Mouse (Mus musculus) embryonic facial prominence, embryonic 15.5 days (tissue): ENCODE measurements around the gene Syce2. TPM values are rescaled to one million over a fixed set of nuclear protein-coding genes. Genes with fewer than 3 reads are reported as not detected.
"Not testable (repeated sequence)": the region's sequence is repeated elsewhere in the genome, so short reads cannot be mapped to it uniquely, and the experiment has no call there.

Experiments used
- ATAC-seq: fragments of 200-750 bp; cut with Nextera tagmentation; 2 replicates; pipeline ENCODE4 v1.8.0; 2017; ENCODE audit warnings: low read depth, moderate TSS enrichment; ENCODE audit not compliant: insufficient number of reproducible peaks, low FRiP score, low TSS enrichment
- H3K27ac ChIP-seq: fragments of 300-500 bp; sonication (generic); replicated peaks from 2 replicates; pipeline ENCODE4 v1.5.1; 2015; ENCODE audit warnings: mild to moderate bottlenecking, inconsistent platforms
- H3K27me3 ChIP-seq: fragments of 300-500 bp; sonication (generic); 2 replicates; pipeline ENCODE4 v1.6.1; 2015; ENCODE audit warnings: inconsistent platforms
- H3K36me3 ChIP-seq: fragments of 300-500 bp; sonication (generic); 2 replicates; pipeline ENCODE4 v1.6.1; 2015; ENCODE audit warnings: mild to moderate bottlenecking, inconsistent platforms
- H3K4me1 ChIP-seq: fragments of 300-500 bp; sonication (generic); 2 replicates; pipeline ENCODE4 v1.6.1; 2015; ENCODE audit warnings: inconsistent platforms
- H3K4me2 ChIP-seq: fragments of 300-500 bp; sonication (generic); replicated peaks from 2 replicates; pipeline ENCODE4 v1.6.1; 2015; ENCODE audit warnings: mild to moderate bottlenecking, inconsistent platforms
- H3K4me3 ChIP-seq: fragments of 300-500 bp; sonication (generic); replicated peaks from 2 replicates; pipeline ENCODE4 v1.5.1; 2015; ENCODE audit warnings: mild to moderate bottlenecking, inconsistent platforms
- H3K9ac ChIP-seq: fragments of 300-500 bp; sonication (generic); 2 replicates; pipeline ENCODE4 v1.6.1; 2015; ENCODE audit warnings: inconsistent platforms
- H3K9me3 ChIP-seq: fragments of 300-500 bp; sonication (generic); replicated peaks from 2 replicates; pipeline ENCODE4 v1.6.1; 2016; ENCODE audit warnings: inconsistent platforms
- WGBS: fragments of 180-500 bp; shearing (Covaris S2); methylation state at CpG from one replicate; pipeline ENCODE4 v1.1.7; 2015; 5-methylcytosine and 5-hydroxymethylcytosine counted together
- polyA plus RNA-seq: library from polyadenylated mRNA; unstranded; fragments of >200 nt; fragmentation: Nextera tagmentation; extraction: Ambion mirVana; gene quantifications from 2 replicates; pipeline ENCODE4 v1.2.1, GENCODE M21; 2015

Syce2 gene
- polyA plus RNA-seq, 1 experiment from 2014 or later: 72.9 TPM

DNA sequence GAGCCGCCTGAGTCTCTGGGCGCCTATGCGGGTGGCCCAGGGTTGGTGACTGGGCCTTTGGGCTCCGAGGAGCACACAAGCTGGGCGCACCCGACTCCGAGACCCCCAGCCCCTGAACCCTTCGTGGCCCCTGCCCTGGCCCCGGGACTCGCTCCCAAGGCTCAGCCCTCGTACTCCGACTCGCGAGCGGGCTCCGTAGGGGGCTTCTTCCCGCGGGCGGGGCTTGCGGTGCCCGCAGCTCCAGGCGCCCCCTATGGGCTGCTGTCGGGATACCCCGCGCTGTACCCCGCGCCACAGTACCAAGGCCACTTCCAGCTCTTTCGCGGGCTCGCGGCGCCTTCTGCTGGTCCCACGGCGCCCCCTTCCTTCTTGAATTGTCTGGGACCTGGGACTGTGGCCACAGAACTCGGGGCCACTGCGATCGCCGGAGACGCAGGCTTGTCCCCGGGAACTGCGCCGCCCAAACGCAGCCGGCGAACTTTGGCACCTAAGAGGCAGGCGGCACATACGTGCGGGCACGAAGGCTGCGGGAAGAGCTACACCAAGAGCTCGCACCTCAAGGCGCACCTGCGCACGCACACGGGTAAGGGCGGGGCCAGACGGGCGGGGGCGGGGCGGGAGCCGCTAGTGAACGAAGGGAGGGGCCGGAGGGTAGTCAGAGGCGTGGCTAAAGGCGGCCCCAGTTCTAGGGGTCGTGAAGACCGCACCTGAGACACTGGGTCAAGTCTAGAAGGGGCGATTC, 31.2 kb downstream of the Syce2 start:
- under 1% methylated on average over 67 of the region's 68 CpGs for WGBS
- peaks cover 17% of the 10 kb centered on the region for H3K4me1 ChIP-seq
- H3K4me2 ChIP-seq: peak overlapping the region; percentile 99
- H3K36me3 ChIP-seq: no peaks in the 10 kb centered on the region
- H3K9me3 ChIP-seq: no peaks in the 10 kb centered on the region
- H3K27ac ChIP-seq: peak overlapping the region; percentile 87
- peak overlapping the region; percentile 66 for H3K9ac ChIP-seq
- ATAC-seq: peak; percentile 88
- no peaks in the 10 kb centered on the region for H3K27me3 ChIP-seq
- H3K4me3 ChIP-seq: peak overlapping the region; percentile 71

GRCm38 (mm10) chr8:84904351-84904750, 32.4 kb downstream of the Syce2 start:
- Histone ChIP-seq H3K4me2 (no peak overlapping the region), H3K27me3 (no peaks in the 10 kb centered on the region; the same call in 1 of the 2 replicates), H3K36me3 (no peaks in the 10 kb centered on the region), H3K9me3 (no peaks in the 10 kb centered on the region), H3K27ac (no peak overlapping the region), H3K4me1 (peaks cover 23% of the 10 kb centered on the region), H3K4me3 (no peak overlapping the region), H3K9ac (no peak overlapping the region)
- no peak for ATAC-seq
- 89% methylated on average over 7 of the region's 7 CpGs for WGBS

DNA sequence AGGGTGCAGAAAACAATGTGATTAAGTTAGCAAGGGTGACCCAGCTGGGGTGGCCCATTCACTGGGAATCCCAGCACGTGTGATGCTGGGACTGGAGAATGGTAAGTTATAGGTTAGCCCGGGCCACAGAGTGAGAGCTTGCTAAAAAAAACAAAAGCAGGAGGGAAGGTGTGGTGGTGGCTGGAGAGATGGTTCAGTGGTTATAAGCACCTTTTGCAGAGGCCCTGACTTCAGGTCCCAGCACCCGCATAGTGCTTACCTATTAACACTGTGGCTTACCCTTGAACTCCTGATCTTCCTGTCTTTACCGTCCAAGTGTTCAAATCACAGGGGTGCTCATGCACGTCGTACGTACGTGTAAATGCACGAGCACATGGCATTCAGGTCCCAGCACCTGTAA, 35.1 kb downstream of the Syce2 start:
- no peak overlapping the region for H3K9ac ChIP-seq
- no peak overlapping the region for H3K4me2 ChIP-seq
- ATAC-seq: no peak
- 90% methylated on average over 9 of the region's 9 CpGs for WGBS
- peaks cover 15% of the 10 kb centered on the region for H3K27me3 ChIP-seq
- H3K4me3 ChIP-seq: no peak overlapping the region
- H3K4me1 ChIP-seq: peaks cover 33% of the 10 kb centered on the region
- no peaks in the 10 kb centered on the region for H3K36me3 ChIP-seq
- no peaks in the 10 kb centered on the region for H3K9me3 ChIP-seq
- no peak overlapping the region for H3K27ac ChIP-seq

- Histone ChIP-seq H3K9me3 (no peaks in the 10 kb centered on the region), H3K27ac (no peak overlapping the region), H3K4me2 (no peak overlapping the region), H3K27me3 (peaks cover 19% of the 10 kb centered on the region), H3K4me1 (peaks cover 33% of the 10 kb centered on the region), H3K36me3 (no peaks in the 10 kb centered on the region), H3K4me3 (no peak overlapping the region), H3K9ac (no peak overlapping the region)
- no peak for ATAC-seq
- 72% methylated on average over 8 of the region's 8 CpGs for WGBS
These were observed 35.6 kb downstream of the Syce2 start for GRCm38 (mm10) chr8:84907493-84907892.

DNA sequence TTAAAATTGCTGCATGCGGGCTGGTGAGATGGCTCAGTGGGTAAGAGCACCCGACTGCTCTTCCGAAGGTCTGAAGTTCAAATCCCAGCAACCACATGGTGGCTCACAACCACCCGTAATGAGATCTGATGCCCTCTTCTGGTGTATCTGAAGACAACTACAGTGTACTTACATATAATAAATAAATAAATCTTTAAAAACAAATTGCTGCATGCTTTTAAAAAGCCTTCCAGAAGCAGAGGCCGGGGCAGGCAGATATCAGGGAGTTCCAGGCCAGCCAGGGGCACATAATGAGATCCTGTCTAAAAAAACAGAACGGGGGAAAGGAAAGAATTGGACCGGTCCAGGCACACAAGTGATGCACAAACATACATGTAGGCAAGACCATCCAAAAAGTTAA, 36.1 kb downstream of the Syce2 start:
- Histone ChIP-seq H3K4me3 (peak overlapping the region; percentile 62), H3K27ac (peak overlapping the region; percentile 71), H3K4me2 (peak overlapping the region; percentile 71), H3K27me3 (peaks cover 24% of the 10 kb centered on the region), H3K4me1 (peaks cover 33% of the 10 kb centered on the region)
- not testable (repeated sequence) for H3K36me3 ChIP-seq, ATAC-seq, H3K9me3 ChIP-seq, H3K9ac ChIP-seq
- WGBS: 22% methylated on average over 7 of the region's 7 CpGs

DNA sequence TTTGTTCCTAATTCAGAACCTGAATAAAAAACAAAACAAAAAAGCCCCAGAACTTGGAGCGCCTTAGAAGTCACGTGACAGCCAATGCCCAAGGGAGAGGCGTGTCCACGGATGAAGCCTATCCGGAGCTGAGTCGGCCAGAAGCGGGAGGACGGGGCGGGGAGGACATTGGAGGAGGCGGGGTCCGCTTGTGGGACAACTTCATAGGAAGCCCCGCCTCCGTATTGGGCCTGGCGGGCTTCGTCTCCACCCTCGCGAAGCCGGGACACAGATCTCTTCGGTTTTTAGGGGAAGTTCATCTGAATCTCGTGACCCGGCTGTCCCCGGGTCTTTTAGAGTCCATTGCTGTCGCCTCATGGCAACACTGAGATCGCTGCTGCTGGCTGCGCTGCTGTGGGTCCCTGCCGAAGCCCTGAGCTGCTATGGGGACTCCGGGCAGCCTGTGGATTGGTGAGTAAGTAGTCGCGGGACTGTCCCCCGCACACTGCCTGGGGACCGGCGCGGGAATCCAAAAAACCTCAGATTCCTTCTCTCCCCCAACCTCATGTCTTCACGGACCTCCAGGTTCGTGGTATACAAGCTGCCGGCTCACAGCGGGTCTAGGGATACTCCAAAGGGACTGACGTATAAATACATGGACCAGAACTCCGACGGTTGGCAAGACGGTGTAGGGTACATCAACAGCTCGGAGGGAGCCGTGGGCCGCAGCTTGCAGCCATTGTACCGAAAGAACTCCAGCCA, 36.7 kb downstream of the Syce2 start, which contains the start of gene Dnase2a:
TSS of gene Dnase2a (plus strand) at position 140 of the 741 bp plus-strand sequence.
- peaks cover 27% of the 10 kb centered on the region for H3K27me3 ChIP-seq
- peaks cover 34% of the 10 kb centered on the region for H3K4me1 ChIP-seq
- H3K9ac ChIP-seq: peak within 1 kb of the TSS; percentile 44
- peak within 1 kb of the TSS; percentile 71 for H3K4me2 ChIP-seq
- no peaks in the 10 kb centered on the region for H3K9me3 ChIP-seq
- H3K4me3 ChIP-seq: peak within 1 kb of the TSS; percentile 62
- ATAC-seq: peak; percentile 93
- under 1% methylated on average over 45 of the region's 45 CpGs for WGBS
- no peaks in the 10 kb centered on the region for H3K36me3 ChIP-seq
- peak within 1 kb of the TSS; percentile 71 for H3K27ac ChIP-seq

DNA sequence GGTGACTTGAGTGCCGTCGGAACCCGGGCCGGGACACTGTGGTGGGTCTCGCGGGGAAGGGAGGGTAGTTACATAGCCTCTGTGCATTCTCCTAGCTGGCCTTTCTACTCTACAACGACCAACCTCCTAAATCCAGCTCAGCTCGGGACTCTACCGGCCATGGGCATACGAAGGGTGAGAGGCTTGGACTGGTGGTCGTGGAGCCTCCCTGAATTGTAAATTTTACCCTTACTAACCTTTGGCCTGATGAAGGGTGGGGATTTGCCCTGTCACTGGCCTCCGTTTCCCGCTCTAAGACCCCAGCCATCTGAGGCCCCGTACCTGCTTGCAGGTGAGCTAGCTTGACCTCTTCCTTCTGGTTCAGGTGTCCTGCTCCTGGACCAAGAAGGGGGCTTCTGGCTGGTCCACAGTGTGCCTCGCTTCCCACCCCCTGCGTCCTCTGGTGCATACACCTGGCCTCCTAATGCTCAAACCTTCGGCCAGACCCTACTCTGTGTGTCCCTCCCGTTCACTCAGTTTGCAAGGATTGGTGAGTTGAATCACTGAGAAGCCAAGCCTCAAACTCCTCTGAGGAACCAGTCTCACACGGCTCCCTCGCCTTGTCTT, 37.4 kb downstream of the Syce2 start:
- H3K4me2 ChIP-seq: peak overlapping the region; percentile 71
- no peak for ATAC-seq
- H3K27ac ChIP-seq: peak overlapping the region; percentile 68; the same call in 1 of the 2 replicates
- 49% methylated on average over 20 of the region's 20 CpGs for WGBS
- peak overlapping the region; percentile 62 for H3K4me3 ChIP-seq
- H3K4me1 ChIP-seq: peaks cover 32% of the 10 kb centered on the region
- peaks cover 32% of the 10 kb centered on the region for H3K27me3 ChIP-seq
- peak overlapping the region; percentile 44 for H3K9ac ChIP-seq
- H3K36me3 ChIP-seq: no peaks in the 10 kb centered on the region
- no peaks in the 10 kb centered on the region for H3K9me3 ChIP-seq

DNA sequence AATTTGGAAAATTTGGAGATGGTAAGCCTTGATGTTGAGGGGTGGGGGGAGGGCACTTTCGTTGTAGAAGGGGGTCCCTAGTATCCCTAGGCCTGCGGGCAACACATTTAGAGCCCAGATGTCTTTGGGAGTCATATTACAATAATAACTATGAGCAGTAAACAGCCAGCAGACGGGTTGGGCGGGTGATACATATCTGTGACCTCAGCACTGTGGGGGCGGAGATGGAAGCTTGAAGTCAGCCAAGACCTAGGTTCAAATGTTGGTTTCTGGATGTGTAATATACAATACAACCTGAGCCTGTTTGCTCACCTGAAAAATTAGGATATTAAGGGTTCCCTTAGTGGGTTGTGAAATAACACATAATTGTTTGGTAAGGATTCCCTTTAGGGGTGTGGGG, 38.0 kb downstream of the Syce2 start:
- H3K4me2 ChIP-seq: peak overlapping the region; percentile 71

GRCm38 (mm10) chr8:84910551-84910950, 38.6 kb downstream of the Syce2 start:
- no peak overlapping the region for H3K4me2 ChIP-seq
- peaks cover 32% of the 10 kb centered on the region for H3K4me1 ChIP-seq
- H3K9me3 ChIP-seq: no peaks in the 10 kb centered on the region
- no peak overlapping the region for H3K27ac ChIP-seq
- no peak for ATAC-seq
- H3K27me3 ChIP-seq: peaks cover 32% of the 10 kb centered on the region
- 80% methylated on average over 6 of the region's 6 CpGs for WGBS
- no peak overlapping the region for H3K9ac ChIP-seq
- H3K36me3 ChIP-seq: no peaks in the 10 kb centered on the region
- no peak overlapping the region for H3K4me3 ChIP-seq

More for the DNA sequence above, 38.0 kb downstream of the Syce2 start:
- peak overlapping the region; percentile 62; the same call in 1 of the 2 replicates for H3K4me3 ChIP-seq
- no peaks in the 10 kb centered on the region for H3K9me3 ChIP-seq
- H3K36me3 ChIP-seq: no peaks in the 10 kb centered on the region
- H3K27ac ChIP-seq: no peak overlapping the region
- peaks cover 32% of the 10 kb centered on the region for H3K4me1 ChIP-seq
- 43% methylated on average over 5 of the region's 5 CpGs for WGBS
- H3K9ac ChIP-seq: no peak overlapping the region
- no peak for ATAC-seq
- H3K27me3 ChIP-seq: peaks cover 32% of the 10 kb centered on the region

DNA sequence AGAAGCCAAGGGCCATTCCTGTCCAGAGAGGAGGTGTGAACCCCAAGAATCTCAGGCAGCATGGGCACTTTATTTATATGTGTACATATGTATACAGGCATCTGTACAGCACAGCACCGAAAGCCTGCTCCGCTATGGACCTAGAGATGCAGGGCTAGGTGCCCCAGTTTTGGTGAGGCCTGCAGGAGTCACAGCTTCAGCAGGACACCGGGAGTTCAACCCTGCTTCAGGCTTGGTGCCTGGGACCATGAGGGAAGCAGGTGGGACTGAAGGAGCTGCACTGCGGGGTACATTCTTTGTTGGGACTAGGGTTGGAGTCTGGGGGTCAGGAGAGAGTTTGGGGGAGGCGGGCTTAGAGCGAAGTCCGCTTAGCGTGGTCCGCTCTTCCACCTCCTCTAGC, 39.9 kb downstream of the Syce2 start:
- no peaks in the 10 kb centered on the region for H3K9me3 ChIP-seq
- no peaks in the 10 kb centered on the region for H3K36me3 ChIP-seq
- H3K27ac ChIP-seq: no peak overlapping the region
- no peak for ATAC-seq
- H3K27me3 ChIP-seq: peaks cover 32% of the 10 kb centered on the region
- WGBS: 86% methylated on average over 9 of the region's 9 CpGs
- no peak overlapping the region for H3K4me2 ChIP-seq
- no peak overlapping the region for H3K9ac ChIP-seq
- H3K4me1 ChIP-seq: peaks cover 32% of the 10 kb centered on the region
- H3K4me3 ChIP-seq: 0 out of 2 replicates have a peak overlapping the region, but pooled peaks have one; percentile 42

DNA sequence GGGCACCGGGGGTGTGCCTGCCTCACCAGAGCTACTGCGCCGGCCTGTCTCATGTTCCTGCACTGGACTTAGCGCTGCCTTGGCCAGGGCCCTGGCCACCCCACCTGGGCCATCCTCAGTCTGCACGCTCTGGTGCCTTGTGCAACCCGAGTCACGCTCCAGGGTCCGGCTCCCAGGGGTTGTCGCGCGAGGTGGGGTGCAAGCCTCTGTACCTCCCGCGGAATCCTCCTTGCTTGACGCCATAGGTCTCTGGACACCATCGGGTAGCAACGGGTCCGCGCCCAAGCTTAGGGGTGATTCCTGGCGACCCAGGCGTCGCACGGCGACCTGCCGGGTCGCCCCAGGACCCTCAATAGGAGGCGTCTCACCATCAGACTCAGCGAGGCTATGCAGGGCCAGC, 40.5 kb downstream of the Syce2 start:
- Histone ChIP-seq H3K27ac (no peak overlapping the region), H3K4me2 (peak overlapping the region; percentile 83), H3K9ac (no peak overlapping the region), H3K27me3 (peaks cover 35% of the 10 kb centered on the region), H3K4me3 (peak overlapping the region; percentile 42), H3K9me3 (no peaks in the 10 kb centered on the region), H3K4me1 (peaks cover 32% of the 10 kb centered on the region), H3K36me3 (no peaks in the 10 kb centered on the region)
- ATAC-seq: no peak
- 20% methylated on average over 27 of the region's 27 CpGs for WGBS
